ENCODE assay signal across 19 mouse cellular contexts in genomic region chr16:4031441-4032274, GRCm38 (mm10). TPM values are rescaled to one million over a fixed set of nuclear protein-coding genes. Genes with fewer than 3 reads are reported as not detected.
DNase-seq lines count a peak whose midpoint lies in the region; ATAC-seq and TF ChIP-seq lines count a peak whose summit lies in the region.
"Had no signal": no experiment of that assay in that cellular context is flagged by ENCODE, and none has a peak within 500 bp of the region (broad histone marks: within the 10 kb centered on the region; RNA-seq: fewer than 3 reads in every experiment).

No protein-coding gene starts in this region.

- H3K27ac ChIP-seq in liver, embryonic 15.5 days (replicated peaks): 0 out of 2 replicates have a peak overlapping the region, but pooled peaks have one; percentile 38
- H3K27ac ChIP-seq in liver, postnatal 0 days (ENCODE audit: low read depth): no peak overlapping the region
- H3K27ac ChIP-seq in kidney, postnatal 0 days: peak overlapping the region; percentile 96
- H3K27ac ChIP-seq: forebrain, embryonic 13.5 days; heart, embryonic 13.5 days; limb, embryonic 15.5 days had no signal

- 59% methylated on average over 5 of the region's 6 CpGs for WGBS in liver, embryonic 15.5 days (ENCODE audit: insufficient replicate concordance)
- 76% methylated on average over 4 of the region's 6 CpGs for WGBS in liver, postnatal 0 days (ENCODE audit: insufficient replicate concordance)
- 23% methylated on average over 6 of the region's 6 CpGs for WGBS in kidney, postnatal 0 days

- H3K4me2 ChIP-seq in liver, embryonic 15.5 days: no peak overlapping the region
- H3K4me2 ChIP-seq in liver, postnatal 0 days (ENCODE audit: low read depth, low read length): no peak overlapping the region
- H3K4me2 ChIP-seq in kidney, postnatal 0 days (ENCODE audit: low read length): no peak overlapping the region
- H3K4me2 ChIP-seq: forebrain, embryonic 13.5 days; heart, embryonic 13.5 days; limb, embryonic 15.5 days had no signal

- no peaks in the 10 kb centered on the region for H3K9me3 ChIP-seq in liver, embryonic 15.5 days (replicated peaks)
- H3K9me3 ChIP-seq in liver, postnatal 0 days (ENCODE audit: low read length): no peaks in the 10 kb centered on the region
- no peaks in the 10 kb centered on the region for H3K9me3 ChIP-seq in kidney, postnatal 0 days (replicated peaks; ENCODE audit: low read length)
- H3K9me3 ChIP-seq: forebrain, embryonic 13.5 days; heart, embryonic 13.5 days; limb, embryonic 15.5 days had no signal

- H3K27me3 ChIP-seq in liver, embryonic 15.5 days: no peaks in the 10 kb centered on the region
- no peaks in the 10 kb centered on the region for H3K27me3 ChIP-seq in liver, postnatal 0 days (ENCODE audit: insufficient read depth, low read length)
- no peaks in the 10 kb centered on the region for H3K27me3 ChIP-seq in kidney, postnatal 0 days (ENCODE audit: insufficient read depth, low read length)
- H3K27me3 ChIP-seq: forebrain, embryonic 13.5 days; heart, embryonic 13.5 days; limb, embryonic 15.5 days had no signal

- H3K4me1 ChIP-seq in liver, embryonic 15.5 days (replicated peaks): peaks cover 42% of the 10 kb centered on the region
- H3K4me1 ChIP-seq in liver, postnatal 0 days (ENCODE audit: insufficient read depth): peaks cover 13% of the 10 kb centered on the region
- H3K4me1 ChIP-seq in kidney, postnatal 0 days (replicated peaks; ENCODE audit: insufficient read depth, low read length): peaks cover 12% of the 10 kb centered on the region
- H3K4me1 ChIP-seq: forebrain, embryonic 13.5 days; limb, embryonic 15.5 days had no signal

- H3K9ac ChIP-seq in liver, embryonic 15.5 days: no peak overlapping the region
- no peak overlapping the region for H3K9ac ChIP-seq in liver, postnatal 0 days (replicated peaks)
- H3K9ac ChIP-seq in kidney, postnatal 0 days (ENCODE audit: low read depth, low read length): no peak overlapping the region
- H3K9ac ChIP-seq: forebrain, embryonic 13.5 days; heart, embryonic 13.5 days; limb, embryonic 15.5 days had no signal

- H3K4me3 ChIP-seq in liver, embryonic 15.5 days (replicated peaks): no peak overlapping the region
- no peak overlapping the region for H3K4me3 ChIP-seq in liver, postnatal 0 days (ENCODE audit: low read depth, low read length)
- H3K4me3 ChIP-seq in kidney, postnatal 0 days (replicated peaks; ENCODE audit: low read depth, low read length): no peak overlapping the region
- H3K4me3 ChIP-seq: forebrain, embryonic 13.5 days; heart, embryonic 13.5 days; limb, embryonic 15.5 days; megakaryocyte, embryonic 14.5 days had no signal

- no peak for TF ChIP-seq EP300 in liver, postnatal 0 days (IDR thresholded peaks at IDR 0.05; ENCODE audit: low read depth)

- no peak for ATAC-seq in liver, embryonic 15.5 days (ENCODE audit: insufficient read depth)
- ATAC-seq in liver, postnatal 0 days: no peak; the same call in 1 of the 2 replicates
- ATAC-seq in kidney, postnatal 0 days (replicated peaks; ENCODE audit: low FRiP score, low read depth): peak; percentile 60
- ATAC-seq: activated CD4-positive, CD25-positive, alpha-beta regulatory T cell, adult 4 months; forebrain, embryonic 13.5 days; hindbrain, embryonic 16.5 days; lung, postnatal 0 days; midbrain, embryonic 16.5 days had no signal

- no peak for TF ChIP-seq CTCF in liver, postnatal 0 days (IDR thresholded peaks at IDR 0.05; ENCODE audit: low read depth)
- TF ChIP-seq CTCF in kidney, postnatal 0 days (IDR thresholded peaks at IDR 0.05; ENCODE audit: low read depth): no peak

- DNase-seq in liver, postnatal 0 days: no peak
- DNase-seq in kidney, adult 11 months: peak; percentile 65
- peak; percentile 71 for DNase-seq in kidney, postnatal 0 days (ENCODE audit: low spot score)
- no peak for DNase-seq in thymus, postnatal 0 days (ENCODE audit: low spot score)
- DNase-seq in right cerebral cortex, postnatal 14 days: no peak
- no peak for DNase-seq in T-cell, adult 2 months (ENCODE audit: low spot score)
- DNase-seq: cerebellum, adult 2 months; heart, postnatal 36 days; thymus, adult 18-20 months had no signal

- H3K36me3 ChIP-seq in liver, embryonic 15.5 days (replicated peaks): no peaks in the 10 kb centered on the region
- no peaks in the 10 kb centered on the region for H3K36me3 ChIP-seq in liver, postnatal 0 days (replicated peaks; ENCODE audit: insufficient read depth, low read length)
- H3K36me3 ChIP-seq in kidney, postnatal 0 days (ENCODE audit: insufficient read depth, low read length): no peaks in the 10 kb centered on the region

RNA-seq across cellular contexts. Expression of gene Dnase1, which starts 5.1 kb away (rescaled TPM):
- polyA plus RNA-seq in liver, embryonic 15.5 days (2015; fragmentation: Nextera tagmentation; extraction: Ambion mirVana): 0.88 and 1.0 TPM in 2 replicates
- polyA plus RNA-seq in liver, postnatal 0 days (2015; fragmentation: Nextera tagmentation; extraction: Ambion mirVana): 0.18 and 0.43 TPM in 2 replicates
- polyA plus RNA-seq in kidney, postnatal 0 days (2015; fragmentation: Nextera tagmentation; extraction: Ambion mirVana): 6.8 and 7.8 TPM in 2 replicates
- 1.4 and 1.7 TPM in 2 replicates for polyA plus RNA-seq in thymus, postnatal 0 days (2015; fragmentation: Nextera tagmentation; extraction: Ambion mirVana)
- polyA plus RNA-seq: urinary bladder, adult 2 months had no signal

RNA-seq across cellular contexts. Expression of gene Slx4, which starts 28.1 kb away (rescaled TPM):
- polyA plus RNA-seq in liver, embryonic 15.5 days (2015; fragmentation: Nextera tagmentation; extraction: Ambion mirVana): 6.3 and 7.6 TPM in 2 replicates
- 2.5 and 2.9 TPM in 2 replicates for polyA plus RNA-seq in liver, postnatal 0 days (2015; fragmentation: Nextera tagmentation; extraction: Ambion mirVana)
- polyA plus RNA-seq in kidney, postnatal 0 days (2015; fragmentation: Nextera tagmentation; extraction: Ambion mirVana): 11.9 and 13.4 TPM in 2 replicates
- polyA plus RNA-seq in thymus, postnatal 0 days (2015; fragmentation: Nextera tagmentation; extraction: Ambion mirVana): 11.1 and 11.7 TPM in 2 replicates

RNA-seq across cellular contexts. Expression of gene Trap1, which starts 46.0 kb away (rescaled TPM):
- 75.6 and 81.1 TPM in 2 replicates for polyA plus RNA-seq in liver, embryonic 15.5 days (2015; fragmentation: Nextera tagmentation; extraction: Ambion mirVana)
- 55.3 and 61.2 TPM in 2 replicates for polyA plus RNA-seq in liver, postnatal 0 days (2015; fragmentation: Nextera tagmentation; extraction: Ambion mirVana)
- 89.9 and 94.6 TPM in 2 replicates for polyA plus RNA-seq in kidney, postnatal 0 days (2015; fragmentation: Nextera tagmentation; extraction: Ambion mirVana)
- polyA plus RNA-seq in thymus, postnatal 0 days (2015; fragmentation: Nextera tagmentation; extraction: Ambion mirVana): 82.8 and 94.5 TPM in 2 replicates

RNA-seq across cellular contexts. Expression of gene Nlrc3, which starts 55.2 kb away (rescaled TPM):
- polyA plus RNA-seq in liver, embryonic 15.5 days (2015; fragmentation: Nextera tagmentation; extraction: Ambion mirVana): 0.18 and 0.31 TPM in 2 replicates
- polyA plus RNA-seq in liver, postnatal 0 days (2015; fragmentation: Nextera tagmentation; extraction: Ambion mirVana): 0.29 and 0.31 TPM in 2 replicates
- polyA plus RNA-seq in kidney, postnatal 0 days (2015; fragmentation: Nextera tagmentation; extraction: Ambion mirVana): 1.1 and 1.3 TPM in 2 replicates
- polyA plus RNA-seq in thymus, postnatal 0 days (2015; fragmentation: Nextera tagmentation; extraction: Ambion mirVana): 12.8 and 18.2 TPM in 2 replicates

Comparison
In these comparisons a context has a peak if more than half of its experiments do, and no peak if none do; other contexts are left out.
1. DNase-seq: peak in kidney, adult 11 months (single experiment) and kidney, postnatal 0 days (single experiment); none in liver, postnatal 0 days (single experiment), thymus, postnatal 0 days (single experiment), right cerebral cortex, postnatal 14 days (single experiment) and T-cell, adult 2 months (single experiment).